Mouse (Mus musculus): ENCODE data around the gene Slc22a22. TPM values are rescaled to one million over a fixed set of nuclear protein-coding genes. Genes with fewer than 3 reads are reported as not detected.

Slc22a22 gene
- total RNA-seq (2021) = not detected
- long read RNA-seq = 0 reads

DNA sequence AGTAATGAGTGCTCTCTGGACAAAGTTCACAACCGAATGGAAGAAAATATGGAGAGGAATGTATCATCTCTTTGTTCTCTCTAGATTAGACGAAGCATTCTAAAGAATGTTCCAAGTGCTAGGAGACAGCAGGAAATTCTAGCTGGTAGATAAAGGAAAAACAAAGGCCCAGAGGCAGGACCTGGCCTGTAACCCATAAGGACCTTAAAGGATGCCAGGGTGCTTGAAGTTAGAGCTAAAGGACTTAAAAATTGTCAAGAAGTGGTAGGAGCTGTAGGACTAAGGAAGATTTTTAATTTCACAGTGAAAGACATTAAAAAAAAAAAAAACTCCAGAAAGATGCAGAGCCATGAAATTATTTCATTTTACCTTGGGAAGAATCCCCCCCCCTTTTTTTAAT lies at the start of gene Slc22a22:
TSS of gene Slc22a22 (minus strand) at position 101 of the 400 bp plus-strand sequence.
- no peak for DNase-seq (ENCODE audit: low spot score in 2 of 2)

DNA sequence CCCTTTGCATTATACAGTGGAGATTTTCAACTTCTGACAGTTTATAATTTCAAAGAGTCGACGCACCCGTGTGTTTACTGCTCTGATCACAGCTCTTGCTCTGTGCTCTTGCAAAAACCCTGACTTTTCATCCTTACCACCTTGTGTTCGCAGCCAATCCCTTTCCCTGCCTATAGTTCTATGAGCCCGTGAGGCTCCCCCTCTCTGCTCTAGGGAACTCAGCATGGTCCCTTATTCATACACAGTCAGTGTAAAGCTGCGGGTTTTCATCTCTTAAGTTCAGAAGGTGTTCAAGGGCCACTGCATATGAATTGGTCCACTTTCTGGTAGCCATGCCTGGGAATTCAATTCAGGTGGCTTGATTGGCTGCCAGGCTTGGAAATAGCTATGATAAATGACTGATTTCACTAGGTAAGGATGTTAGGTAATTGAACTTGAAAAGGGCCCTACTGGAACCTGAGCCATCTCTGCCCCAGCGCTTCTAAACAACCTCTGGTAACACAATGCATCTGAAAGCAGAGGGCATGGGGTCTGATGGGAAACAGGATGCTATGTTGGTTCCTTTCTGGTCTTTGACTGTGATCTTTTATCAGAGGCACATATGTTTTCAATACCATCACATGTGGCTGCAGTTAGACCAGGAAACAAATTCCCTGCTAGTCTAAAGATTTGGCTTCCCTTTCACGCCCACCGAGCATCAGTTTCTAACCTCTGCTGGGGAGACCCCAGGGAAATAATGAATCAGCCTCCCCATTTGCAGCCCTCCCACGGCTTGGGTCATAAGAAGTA lies 46.3 kb upstream of the Slc22a22 start:
- no peak for DNase-seq (ENCODE audit: low spot score in 2 of 2)

DNA sequence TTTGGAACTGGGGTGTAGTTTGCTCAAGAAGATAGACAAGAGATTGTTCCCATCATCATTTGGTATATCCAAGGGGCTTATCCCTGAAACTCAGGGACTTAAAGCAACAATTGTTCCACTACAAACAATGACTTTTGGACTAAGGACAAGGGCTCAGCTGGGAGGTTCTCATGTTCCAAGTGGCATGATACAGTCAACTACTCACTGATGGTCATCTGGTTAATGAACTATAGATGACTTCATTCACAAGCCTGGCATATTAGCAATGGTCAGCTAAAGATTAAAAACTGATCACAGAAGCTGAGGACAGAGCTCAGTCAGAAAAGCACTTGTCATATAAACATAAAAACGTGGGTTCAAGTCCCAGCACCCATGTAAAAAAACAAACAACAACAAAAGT lies 44.7 kb upstream of the Slc22a22 start:
- no peak for DNase-seq (ENCODE audit: low spot score in 2 of 2)

DNA sequence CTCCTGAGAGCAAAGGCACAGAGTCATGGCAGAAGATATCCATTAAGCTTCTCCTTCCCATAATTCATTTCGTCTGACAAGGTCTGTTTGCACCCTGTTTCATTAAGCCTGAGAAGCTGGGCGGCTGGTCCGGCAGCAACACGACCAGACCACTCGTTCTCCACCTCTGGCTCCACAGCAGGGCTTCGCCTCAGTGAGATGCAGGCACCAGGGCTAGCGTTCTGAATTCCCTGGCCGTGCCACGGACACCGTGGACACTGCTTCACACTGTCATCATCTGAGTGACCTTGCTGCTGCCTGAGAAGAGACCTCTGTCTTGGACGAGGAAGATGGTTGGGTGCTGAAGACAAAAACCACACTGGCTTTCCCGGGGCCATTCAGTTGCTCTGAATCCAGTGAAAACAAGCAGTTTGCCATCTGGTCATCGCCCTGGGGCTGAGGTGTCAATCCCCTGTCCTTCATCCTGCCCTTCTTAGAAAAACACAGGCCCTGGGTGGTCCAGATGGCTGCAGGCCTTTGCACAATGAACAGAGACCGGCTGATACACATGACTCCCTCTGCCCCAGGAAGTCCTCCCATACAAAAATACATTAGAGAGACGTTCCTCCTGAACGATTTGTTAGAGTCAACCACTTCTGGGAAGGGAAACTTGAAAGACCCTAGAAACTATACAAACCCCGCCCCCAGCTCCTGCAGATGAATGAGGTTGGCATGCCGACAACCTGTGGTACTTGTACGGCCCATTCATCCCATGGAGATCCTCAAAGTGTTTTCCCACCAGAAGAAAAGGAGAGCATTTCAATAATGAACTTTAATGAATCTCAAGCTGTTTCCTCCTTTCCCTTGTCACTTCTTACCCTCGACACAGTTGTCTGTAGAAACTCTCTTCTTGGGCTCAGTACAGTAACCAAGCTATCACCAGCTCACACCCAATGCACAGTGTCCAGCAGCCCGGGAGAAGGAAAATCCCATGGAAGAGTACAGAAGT lies 32.1 kb upstream of the Slc22a22 start:
- no peak for DNase-seq (ENCODE audit: low spot score in 2 of 2)

DNA sequence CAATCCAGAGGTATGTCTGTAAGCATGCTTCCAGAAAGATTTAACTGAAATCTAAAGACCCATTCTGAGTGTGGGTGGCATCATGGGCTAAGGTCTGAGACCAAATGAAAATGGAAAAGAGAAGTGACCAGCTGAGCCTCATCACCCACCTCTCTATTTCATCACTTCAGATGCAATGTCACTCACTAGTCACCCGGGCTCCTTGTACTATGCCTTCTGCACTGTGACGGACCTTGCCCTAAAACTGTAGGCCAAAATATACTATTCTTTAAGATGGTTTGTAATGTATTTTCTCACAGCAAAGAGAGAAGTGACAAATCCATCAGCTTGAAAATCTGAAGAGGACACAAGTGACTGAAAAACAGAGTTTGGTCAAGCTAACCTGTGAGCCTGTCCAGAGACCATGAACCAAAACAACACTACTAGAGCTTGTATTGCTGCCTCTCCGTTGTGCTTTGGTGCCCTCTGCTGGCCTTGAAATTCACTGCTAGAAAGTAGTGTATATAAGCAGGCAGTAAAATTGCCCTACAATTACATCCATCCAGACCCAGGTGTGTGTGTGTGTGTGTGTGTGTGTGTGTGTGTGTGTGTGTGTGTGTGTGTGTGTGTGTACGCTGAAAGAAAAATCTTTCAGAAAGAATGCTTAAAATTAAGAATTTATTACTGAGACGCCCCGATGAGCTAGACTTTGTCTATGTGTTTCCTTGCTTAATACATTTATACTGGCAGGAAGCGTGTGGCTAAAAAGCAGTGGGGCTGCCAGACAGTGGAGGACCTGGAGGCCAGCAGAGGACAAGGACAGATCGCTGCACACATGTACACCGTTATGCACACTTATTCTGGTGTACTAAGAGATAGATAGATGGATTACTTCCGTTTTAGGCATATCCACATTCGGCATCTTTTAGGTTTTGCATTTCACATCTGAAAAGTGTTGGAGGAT lies 31.1 kb upstream of the Slc22a22 start:
- DNase-seq (ENCODE audit: low spot score in 2 of 2) = peak; percentile 28 to 80

DNA sequence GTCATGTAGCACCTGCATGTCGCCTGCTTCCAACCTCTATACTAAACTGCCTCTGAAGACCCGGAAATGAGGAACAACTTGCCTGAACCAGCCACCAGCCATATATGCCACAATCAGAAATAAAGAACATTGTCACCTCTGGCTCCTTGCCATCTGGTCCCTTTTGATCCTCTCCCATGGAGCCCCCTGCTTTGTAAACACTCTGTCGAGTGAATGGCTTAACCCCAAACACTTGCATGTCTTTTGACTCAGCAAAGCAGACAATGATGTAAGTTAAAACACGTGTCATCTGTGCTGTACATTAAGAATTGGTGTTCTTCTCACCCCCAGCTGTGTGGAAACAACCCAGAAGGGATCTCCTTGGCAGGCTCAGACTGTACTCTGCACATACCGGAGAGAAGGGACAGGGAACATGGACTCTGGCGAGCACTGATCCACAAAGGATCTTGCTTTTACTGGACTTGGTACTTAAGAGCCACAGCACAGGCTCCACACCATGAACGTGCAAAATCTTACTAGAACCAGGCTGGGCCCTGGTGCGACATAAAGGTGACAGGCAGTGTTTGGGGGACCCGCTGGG lies 26.8 kb upstream of the Slc22a22 start:
- DNase-seq (ENCODE audit: low spot score in 2 of 2) = no peak

DNA sequence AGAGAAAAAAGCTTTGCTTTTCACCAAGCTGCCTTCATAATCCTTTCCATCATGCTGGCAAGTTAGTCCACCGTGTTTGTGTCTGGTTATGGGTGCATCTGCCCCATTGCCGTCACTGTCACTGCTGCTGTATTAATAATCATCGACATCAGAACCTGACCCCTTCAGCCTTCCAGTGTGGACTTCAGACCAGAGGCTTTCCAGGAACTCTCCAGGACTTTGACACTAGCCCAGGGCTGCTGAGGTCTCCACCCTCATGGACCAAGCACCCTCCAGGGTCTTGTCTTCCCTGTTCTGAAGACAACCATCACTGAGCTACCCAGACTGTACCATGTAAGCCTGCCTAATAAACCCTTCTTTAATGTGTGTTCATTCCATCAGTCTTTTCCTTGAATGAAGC lies 26.2 kb upstream of the Slc22a22 start:
- DNase-seq (ENCODE audit: low spot score in 2 of 2) = no peak

DNA sequence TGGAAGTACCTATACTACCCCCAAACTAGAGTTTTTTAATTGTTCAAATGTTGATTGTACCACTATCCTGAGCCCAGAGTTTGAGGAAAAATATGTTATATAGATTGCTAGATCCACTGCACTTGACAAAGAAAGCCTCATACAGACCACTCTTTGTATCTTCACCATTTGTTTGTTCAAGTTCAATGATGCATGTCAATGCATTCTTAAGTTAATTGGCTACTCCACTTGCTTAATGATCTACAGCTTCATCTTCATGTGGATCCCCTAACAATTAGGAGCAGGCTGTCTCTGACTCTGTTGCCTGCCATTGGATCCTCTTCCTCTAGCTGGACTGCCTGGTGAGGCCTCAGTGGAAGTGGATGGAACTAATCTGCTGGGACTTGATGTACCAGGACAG lies 24.1 kb upstream of the Slc22a22 start:
- no peak for DNase-seq (ENCODE audit: low spot score in 2 of 2)

DNA sequence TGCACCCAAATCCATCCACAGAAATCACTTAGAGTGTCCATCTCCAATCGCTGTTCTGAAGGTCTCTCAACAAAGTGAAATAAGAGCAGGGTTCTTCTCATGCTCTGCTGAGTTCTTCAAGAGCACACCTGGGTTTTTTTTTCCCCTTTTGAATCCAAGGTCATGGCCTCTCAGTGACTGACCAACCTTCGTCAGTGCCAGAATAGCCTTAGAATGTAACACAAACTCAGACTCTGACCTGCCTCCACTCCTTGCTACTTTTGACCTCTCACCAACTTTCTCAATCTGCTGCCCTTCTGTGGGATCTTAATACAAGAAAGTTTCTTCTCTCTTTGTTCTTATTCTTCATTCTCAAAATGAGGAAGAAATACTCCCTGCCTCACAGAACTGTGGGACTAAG lies 18.7 kb upstream of the Slc22a22 start:
- no peak for DNase-seq (ENCODE audit: low spot score in 2 of 2)

DNA sequence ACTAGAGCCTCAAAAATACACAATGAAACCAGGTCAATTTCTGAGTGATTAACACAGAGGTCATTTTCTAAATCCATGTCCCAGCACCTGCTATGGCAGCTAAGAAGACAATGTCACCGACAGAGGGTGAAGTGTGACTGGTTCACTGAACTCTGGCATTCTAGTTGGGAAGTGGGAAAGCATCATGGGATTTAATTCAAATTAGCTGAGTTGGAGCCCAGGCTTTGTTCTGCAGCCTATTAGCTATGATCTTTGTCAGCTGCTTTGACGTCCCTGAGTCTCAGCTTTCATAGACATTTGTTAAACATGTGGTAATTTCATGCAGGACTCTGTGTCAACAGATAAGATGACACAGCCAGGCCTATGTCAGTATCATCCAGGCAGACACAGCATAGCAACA lies 5.1 kb upstream of the Slc22a22 start:
- DNase-seq (ENCODE audit: low spot score in 2 of 2) = no peak

DNA sequence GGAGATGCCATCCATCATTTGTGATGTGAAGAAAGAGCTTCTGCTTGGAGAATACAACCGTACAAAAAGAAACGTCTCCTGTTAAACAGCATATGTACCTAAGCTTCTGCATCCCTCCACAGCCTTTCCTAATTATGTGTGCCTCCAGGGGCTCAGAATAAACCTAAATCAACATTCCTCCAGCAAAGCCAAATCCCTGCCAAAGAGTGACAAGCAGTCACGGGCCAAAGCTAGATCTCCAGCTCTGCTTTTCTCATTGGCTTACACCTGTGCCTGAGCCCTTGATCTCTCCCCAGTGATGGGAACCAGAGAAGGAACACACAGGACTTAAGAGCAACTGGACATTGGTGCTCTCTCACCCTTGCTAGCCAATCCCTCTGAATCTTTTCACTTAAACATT lies 5.8 kb downstream of the Slc22a22 start:
- no peak for DNase-seq (ENCODE audit: low spot score in 2 of 2)

DNA sequence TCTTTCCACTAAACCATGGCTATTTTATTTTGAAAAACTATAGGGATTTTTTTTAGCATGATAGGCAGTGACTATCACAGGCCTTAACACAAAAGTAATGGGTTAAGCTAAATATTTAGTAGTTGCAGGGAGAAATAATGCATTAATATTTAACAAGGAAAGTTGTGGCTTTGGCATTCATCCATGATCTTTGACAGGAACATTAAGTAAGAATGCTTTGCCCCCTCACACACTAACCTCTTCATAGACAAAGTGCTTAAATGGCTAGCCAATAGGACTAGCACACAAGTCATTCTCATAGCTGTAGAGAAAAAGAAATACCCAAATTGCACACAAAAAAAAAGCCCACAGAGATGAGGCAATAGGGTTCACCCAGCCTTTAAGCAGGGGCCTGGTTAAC lies 11.4 kb downstream of the Slc22a22 start:
- no peak for DNase-seq (ENCODE audit: low spot score in 2 of 2)

DNA sequence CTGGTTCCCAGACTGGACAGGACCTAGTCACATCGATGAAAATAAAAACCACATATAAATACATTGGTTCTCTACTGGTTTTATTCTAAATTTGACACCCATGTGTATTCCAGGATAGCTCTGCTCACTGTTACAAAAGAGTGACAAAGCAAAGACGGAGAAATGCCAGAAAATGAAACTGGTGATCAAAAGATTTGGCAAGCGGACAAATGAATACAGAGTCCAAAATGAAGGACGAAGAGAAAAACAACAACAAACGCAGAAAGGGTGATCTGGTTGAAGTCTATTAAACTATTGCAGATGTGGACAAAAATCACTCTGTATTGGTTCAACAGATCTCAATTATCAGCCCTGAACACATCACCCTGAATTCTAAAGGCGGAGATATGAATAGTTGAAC lies 12.4 kb downstream of the Slc22a22 start:
- DNase-seq (ENCODE audit: low spot score in 2 of 2) = no peak

DNA sequence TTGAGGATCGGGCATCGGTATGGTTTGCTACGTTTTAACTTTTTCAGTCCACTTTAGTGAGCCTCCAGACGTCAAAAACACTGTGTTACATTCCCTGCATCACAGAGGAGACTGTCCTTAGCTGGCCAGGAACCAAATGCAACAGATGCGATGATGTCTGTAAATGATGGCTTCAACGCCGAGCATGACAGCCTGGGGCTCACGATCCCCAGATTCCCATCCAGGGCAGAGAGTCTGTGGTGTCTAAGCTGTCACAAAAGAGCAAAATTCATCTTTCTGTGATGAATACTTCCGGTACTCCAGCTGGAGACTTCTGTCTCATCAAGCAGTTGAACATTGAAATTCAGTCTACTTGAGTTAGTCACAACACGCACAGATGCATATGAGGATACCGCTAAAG lies 13.4 kb downstream of the Slc22a22 start:
- peak; percentile 3 to 29 for DNase-seq (ENCODE audit: low spot score in 2 of 2)

DNA sequence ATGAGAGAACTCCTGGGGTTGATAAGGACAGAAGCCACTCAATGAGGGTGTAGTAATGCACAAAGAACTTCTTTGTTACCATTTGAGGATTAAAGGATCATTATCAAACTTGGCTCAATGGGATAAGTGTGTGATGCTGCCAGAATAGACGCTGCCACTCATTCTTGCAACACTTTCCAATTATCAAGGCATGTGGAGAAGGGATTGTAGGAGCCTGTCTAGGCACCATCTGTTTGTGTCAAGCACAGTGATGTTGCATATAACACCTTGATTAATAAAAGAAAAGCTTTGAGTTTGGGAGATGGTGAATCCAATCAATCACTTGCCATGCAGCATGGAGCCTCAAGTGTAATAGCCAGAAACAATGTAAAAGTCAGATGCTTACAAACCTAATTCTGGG lies 16.1 kb downstream of the Slc22a22 start:
- no peak for DNase-seq (ENCODE audit: low spot score in 2 of 2)

DNA sequence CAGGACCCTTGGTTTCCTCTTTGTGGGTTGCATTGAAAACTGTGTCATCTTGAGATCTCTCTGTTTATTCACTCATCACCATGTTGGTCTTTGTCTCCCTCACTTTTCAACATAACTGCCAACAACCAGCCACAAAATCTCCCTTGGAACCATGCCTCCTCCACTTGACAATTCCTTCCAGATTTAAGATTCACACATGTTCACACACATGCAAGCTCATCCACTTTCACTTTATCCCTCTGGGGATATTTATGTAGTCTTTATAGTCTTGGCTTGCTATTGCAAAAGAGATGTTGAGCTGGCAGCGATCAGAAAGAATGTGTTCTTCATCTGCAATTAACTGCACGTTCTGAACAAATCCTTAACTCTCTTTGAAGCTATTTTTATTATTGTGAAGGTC lies 20.1 kb downstream of the Slc22a22 start:
- no peak for DNase-seq (ENCODE audit: low spot score in 2 of 2)

DNA sequence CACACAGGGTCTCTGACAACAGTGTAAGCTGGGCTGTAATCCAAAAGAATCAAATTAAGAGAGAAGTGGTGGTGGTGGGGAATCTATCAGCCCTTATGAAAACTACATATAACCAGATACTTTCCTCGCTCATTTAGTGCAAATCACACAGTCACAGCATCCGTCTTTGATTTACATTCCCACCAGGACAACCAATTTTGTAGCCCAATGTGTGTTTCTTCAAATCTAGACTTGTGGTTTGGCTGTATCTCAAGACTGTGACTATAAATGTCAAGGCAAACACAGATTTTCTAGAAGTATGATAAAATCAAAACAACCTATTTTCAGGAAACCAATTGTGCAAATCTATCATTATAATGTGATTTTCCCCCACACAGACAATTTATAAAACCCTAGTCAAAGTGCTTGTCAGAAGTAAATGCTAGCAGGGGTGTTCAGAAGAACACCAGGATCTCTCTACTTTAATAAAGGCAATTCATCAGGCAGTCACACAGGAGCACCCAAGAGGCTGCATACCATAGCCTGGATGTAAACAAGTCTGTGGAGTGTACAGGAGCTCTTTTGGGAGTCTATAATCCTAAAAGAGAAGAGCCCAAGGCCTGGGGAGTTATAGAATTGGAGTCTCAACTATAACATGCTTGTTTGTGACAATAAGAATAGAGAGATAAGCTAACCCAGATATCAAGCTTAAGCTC lies 42.6 kb downstream of the Slc22a22 start:
- DNase-seq (ENCODE audit: low spot score in 2 of 2) = no peak

DNA sequence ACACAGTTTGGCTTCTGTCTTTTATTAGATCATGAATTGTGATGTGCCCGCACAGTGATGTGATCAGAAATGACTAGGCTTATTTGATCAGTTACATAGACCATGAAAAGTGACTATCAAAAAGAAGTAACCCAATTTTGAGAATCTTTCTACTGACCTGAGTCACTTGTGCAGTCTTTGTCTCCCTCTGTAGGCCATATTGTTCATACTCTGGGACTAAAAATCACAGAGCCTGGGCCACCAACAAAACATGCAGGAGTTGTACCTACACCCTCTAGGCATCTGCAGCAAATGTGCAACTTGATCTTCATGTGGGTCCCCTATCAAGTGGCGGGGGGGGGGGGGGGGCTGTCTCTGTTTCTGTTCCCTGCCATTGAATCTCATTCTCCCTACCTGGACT lies 68.9 kb downstream of the Slc22a22 start:
- DNase-seq (ENCODE audit: low spot score in 2 of 2) = peak in 1 of 2 experiments; percentile 46

DNA sequence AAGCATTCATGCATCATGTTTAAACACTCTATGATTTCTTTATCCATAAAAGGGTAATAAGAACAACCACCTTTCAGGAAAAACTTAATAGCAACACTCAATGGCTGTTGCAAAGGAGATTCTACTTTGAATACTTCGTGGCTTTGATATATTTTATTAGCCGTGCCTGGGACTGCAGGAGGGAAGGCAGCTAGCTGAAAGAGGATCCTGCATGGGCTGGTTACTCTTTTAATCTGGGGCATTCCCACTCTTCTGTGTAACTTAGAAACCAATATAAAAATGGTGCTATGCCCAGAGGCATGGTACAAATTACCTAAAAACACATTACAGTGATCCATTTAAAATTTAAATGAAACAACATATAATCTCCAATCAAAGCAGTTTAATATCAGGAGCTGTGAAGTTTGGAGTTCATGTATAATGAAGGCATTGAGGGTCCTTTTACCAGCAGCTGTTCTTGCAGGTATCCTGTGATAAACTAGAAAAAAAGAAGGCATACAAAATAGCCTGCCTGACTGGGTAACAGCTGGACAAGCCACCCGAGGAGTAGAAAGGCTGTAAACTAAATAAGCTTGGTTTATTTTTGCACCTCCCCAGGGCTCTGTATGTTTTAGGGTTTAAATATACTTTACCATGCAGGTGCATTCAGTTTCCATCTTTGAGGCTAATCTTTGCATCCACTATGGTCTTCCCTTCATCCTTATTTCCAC lies 78.8 kb downstream of the Slc22a22 start:
- DNase-seq (ENCODE audit: low spot score in 2 of 2) = no peak

Measured in layer of hippocampus, adult 18-20 months (tissue).